Mouse (Mus musculus) splenic B cell, adult 2 months (primary cell): ENCODE measurements around the gene Fcgbp.
A peak's percentile ranks its signal among the peaks of the same experiment; 100 is the strongest.
"Not testable (repeated sequence)": the region's sequence is repeated elsewhere in the genome, so short reads cannot be mapped to it uniquely, and the experiment has no call there.

Experiments
- DNase-seq: peaks from one replicate; pipeline ENCODE4 v3.0.0-alpha.2; 2011; ENCODE audit warnings: low read depth, low spot score
- H3K27me3 ChIP-seq: 2 replicates; pipeline ENCODE4 v1.6.1; 2012; ENCODE audit warnings: mild to moderate bottlenecking, low read length, moderate library complexity, mixed read lengths; ENCODE audit not compliant: control insufficient read depth, poor library complexity, insufficient read depth, severe bottlenecking
- H3K36me3 ChIP-seq: 2 replicates; pipeline ENCODE4 v1.6.1; 2012; ENCODE audit warnings: mild to moderate bottlenecking, low read length, moderate library complexity, mixed read lengths; ENCODE audit not compliant: control insufficient read depth, poor library complexity, insufficient read depth, severe bottlenecking

Fcgbp gene

DNA sequence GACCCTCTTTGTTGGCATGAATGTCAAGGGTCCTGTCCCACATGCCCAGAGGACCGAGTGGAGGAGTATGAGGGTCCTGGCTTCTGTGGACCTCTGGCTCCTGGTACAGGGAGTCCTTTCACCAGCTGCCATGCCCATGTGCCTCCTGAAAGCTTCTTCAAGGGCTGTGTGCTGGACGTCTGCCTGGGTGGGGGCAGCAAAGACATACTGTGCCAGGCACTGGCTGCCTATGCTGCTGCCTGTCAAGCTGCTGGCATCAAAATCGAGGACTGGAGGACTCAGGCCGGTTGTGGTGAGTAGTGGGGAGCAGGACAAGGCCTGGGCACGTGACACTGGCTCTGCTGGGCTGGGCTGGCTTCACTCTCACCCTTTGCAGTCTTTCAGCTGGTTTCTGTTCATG, 31.9 kb downstream of the Fcgbp start:
- H3K27me3 ChIP-seq, DNase-seq: not testable (repeated sequence)

DNA sequence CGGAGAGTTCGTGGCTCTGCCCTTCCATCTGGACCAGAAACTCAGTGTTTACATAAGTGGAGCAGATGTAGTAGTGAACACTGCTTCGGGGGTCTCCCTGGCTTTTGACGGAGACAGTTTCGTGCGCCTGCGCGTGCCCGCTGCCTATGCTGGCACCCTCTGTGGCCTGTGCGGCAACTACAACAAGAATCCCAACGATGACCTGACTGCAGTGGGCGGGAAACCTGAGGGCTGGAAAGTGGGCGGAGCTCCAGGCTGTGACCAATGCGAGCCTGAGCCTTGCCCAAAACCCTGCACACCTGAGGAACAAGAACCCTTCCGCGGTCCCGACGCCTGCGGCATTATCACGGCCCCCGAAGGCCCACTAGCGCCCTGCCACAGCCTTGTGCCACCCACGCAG, 33.6 kb downstream of the Fcgbp start:
- H3K36me3 ChIP-seq, result no peaks in the 10 kb centered on the region
- DNase-seq, result no peak
- no peaks in the 10 kb centered on the region for H3K27me3 ChIP-seq

More for the DNA sequence above, 31.9 kb downstream of the Fcgbp start:
- H3K36me3 ChIP-seq, result not testable (repeated sequence)

DNA sequence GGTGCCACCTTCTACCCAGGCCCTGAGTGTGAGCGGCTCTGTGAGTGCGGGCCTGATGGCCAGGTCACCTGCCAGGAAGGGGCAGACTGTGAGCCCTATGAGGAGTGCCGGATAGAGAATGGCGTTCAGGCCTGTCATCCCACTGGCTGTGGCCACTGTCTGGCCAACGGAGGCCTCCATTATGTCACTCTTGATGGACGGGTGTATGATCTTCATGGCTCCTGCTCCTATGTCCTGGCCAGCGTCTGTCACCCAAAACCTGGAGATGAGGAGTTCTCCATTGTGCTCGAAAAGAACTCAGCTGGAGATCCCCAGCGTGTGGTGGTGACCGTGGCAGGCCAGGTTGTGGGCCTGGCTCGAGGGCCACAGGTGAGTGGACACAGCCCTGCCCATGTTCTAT, 35.2 kb downstream of the Fcgbp start:
- Histone ChIP-seq H3K27me3 (no peaks in the 10 kb centered on the region), H3K36me3 (no peaks in the 10 kb centered on the region)
- no peak for DNase-seq

GRCm38 (mm10) chr7:28114648-28115047, 43.6 kb downstream of the Fcgbp start:
- H3K36me3 ChIP-seq, result no peaks in the 10 kb centered on the region
- no peak for DNase-seq
- H3K27me3 ChIP-seq, result no peaks in the 10 kb centered on the region

DNA sequence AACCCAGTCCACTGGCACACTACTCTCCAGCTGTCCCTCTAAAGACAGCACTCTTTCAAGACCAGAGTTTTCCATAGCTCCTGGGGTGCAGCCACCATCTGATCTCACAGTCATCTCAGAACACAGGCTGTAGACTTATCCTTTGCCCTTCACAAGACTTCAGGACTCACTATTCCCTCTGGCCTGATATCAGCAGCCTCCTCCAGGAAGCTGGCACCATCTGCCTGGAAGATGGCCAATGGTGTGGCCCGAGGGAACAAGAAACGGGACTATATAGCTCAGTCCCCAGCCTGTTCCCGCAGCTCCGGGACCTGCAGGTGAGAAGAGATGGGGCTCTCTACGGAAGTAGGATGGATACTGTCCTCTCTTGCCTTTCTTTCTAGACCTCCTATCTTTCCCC, 58.1 kb downstream of the Fcgbp start, which contains the start of gene 9530053A07Rik:
Gene 9530053A07Rik (plus strand): TSS at position 301 of the 400 bp plus-strand sequence.
- Histone ChIP-seq H3K36me3 (no peaks in the 10 kb centered on the region), H3K27me3 (no peaks in the 10 kb centered on the region)
- DNase-seq, result no peak

- H3K27me3 ChIP-seq, result no peaks in the 10 kb centered on the region
- H3K36me3 ChIP-seq, result no peaks in the 10 kb centered on the region
- peak; percentile 26 for DNase-seq
These were observed 66.6 kb downstream of the Fcgbp start for GRCm38 (mm10) chr7:28137613-28138012.

DNA sequence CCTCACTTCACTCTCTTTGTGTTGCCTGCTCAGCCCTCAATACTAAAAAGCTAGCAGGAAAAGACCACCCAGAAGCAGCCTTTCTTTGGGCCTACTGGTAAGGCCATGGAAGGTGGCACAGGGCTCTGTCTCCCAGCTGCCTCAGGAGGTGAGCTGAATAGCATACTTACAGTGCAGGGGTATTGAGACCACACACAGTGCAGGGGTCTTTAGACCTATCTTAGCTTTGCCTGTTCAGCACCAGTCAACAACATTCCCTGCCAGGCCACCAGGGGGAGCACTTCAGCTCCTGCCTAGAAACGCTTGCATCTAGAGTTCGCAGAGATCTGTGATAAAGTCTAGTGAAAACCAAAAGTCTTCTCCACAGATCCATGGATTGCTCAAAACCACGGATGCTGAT, 77.2 kb downstream of the Fcgbp start:
- no peaks in the 10 kb centered on the region for H3K27me3 ChIP-seq
- no peaks in the 10 kb centered on the region for H3K36me3 ChIP-seq
- DNase-seq, result peak; percentile 77

DNA sequence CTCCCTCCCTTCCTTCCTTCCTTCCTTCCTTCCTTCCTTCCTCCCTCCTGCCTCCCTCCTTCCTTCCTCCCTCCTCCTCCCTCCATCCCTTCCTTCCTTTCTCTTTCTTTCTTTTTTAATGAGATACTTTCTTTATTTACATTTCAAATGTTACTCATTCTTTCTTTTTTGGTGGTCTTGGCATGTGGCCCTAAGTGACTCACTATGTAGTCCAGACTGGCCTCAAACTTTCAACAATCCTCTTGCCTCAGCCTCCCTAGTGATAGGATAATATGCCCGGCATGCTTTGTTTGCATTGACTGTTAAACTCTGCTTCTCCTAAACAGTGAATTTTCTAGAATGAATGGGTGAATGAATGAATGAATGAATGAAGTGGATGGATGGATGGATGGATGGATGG, 78.8 kb downstream of the Fcgbp start:
- no peaks in the 10 kb centered on the region for H3K36me3 ChIP-seq
- no peak for DNase-seq
- no peaks in the 10 kb centered on the region for H3K27me3 ChIP-seq

- DNase-seq, result peak; percentile 46
- H3K36me3 ChIP-seq, result no peaks in the 10 kb centered on the region
- no peaks in the 10 kb centered on the region for H3K27me3 ChIP-seq
These were observed 80.7 kb downstream of the Fcgbp start for GRCm38 (mm10) chr7:28151584-28152221.

DNA sequence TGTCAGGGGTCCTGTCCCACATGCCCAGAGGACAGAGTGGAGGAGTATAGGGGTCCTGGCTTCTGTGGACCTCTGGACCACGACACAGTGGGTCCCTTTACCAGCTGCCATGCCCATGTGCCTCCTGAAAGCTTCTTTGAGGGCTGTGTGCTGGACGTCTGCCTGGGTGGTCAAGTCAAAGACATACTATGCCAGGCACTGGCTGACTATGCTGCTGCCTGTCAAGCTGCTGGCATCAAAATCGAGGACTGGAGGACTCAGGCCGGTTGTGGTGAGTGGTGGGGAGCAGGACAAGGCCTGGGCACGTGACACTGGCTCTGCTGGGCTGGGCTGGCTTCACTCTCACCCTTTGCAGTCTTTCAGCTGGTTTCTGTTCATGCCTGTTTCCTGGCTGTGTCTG, 82.6 kb downstream of the Fcgbp start:
- DNase-seq, result not testable (repeated sequence)

GRCm38 (mm10) chr7:28159292-28159691, 88.3 kb downstream of the Fcgbp start:
- DNase-seq, result no peak
- Histone ChIP-seq H3K36me3 (no peaks in the 10 kb centered on the region), H3K27me3 (no peaks in the 10 kb centered on the region)

More for the DNA sequence above, 82.6 kb downstream of the Fcgbp start:
- H3K27me3 ChIP-seq, H3K36me3 ChIP-seq: not testable (repeated sequence)

DNA sequence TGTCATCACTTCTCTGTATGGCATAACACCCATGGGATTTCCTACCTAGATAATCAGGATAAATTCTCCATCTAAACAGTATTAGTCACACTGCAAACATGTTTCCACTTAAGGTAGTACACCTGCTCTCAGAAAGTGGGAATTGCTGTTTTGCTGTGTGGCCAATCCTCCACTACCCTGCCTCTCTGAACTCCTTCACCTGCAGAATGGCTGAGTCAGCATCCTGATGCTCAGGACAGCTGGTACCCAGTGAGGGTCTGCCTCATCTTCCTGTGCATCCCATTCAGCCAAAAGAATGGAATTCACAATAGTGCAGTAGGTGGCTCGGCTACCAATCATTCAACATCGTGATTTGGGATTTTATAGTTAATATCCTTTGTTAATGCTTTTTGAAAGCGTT, 88.9 kb downstream of the Fcgbp start:
- no peaks in the 10 kb centered on the region for H3K27me3 ChIP-seq
- no peaks in the 10 kb centered on the region for H3K36me3 ChIP-seq
- no peak for DNase-seq

GRCm38 (mm10) chr7:28161163-28161749, 90.2 kb downstream of the Fcgbp start:
- DNase-seq, result no peak
- H3K27me3 ChIP-seq, result no peaks in the 10 kb centered on the region
- no peaks in the 10 kb centered on the region for H3K36me3 ChIP-seq

- no peaks in the 10 kb centered on the region for H3K27me3 ChIP-seq
- no peaks in the 10 kb centered on the region for H3K36me3 ChIP-seq
- peak; percentile 40 for DNase-seq
These were observed 94.4 kb downstream of the Fcgbp start for GRCm38 (mm10) chr7:28165406-28165805.

DNA sequence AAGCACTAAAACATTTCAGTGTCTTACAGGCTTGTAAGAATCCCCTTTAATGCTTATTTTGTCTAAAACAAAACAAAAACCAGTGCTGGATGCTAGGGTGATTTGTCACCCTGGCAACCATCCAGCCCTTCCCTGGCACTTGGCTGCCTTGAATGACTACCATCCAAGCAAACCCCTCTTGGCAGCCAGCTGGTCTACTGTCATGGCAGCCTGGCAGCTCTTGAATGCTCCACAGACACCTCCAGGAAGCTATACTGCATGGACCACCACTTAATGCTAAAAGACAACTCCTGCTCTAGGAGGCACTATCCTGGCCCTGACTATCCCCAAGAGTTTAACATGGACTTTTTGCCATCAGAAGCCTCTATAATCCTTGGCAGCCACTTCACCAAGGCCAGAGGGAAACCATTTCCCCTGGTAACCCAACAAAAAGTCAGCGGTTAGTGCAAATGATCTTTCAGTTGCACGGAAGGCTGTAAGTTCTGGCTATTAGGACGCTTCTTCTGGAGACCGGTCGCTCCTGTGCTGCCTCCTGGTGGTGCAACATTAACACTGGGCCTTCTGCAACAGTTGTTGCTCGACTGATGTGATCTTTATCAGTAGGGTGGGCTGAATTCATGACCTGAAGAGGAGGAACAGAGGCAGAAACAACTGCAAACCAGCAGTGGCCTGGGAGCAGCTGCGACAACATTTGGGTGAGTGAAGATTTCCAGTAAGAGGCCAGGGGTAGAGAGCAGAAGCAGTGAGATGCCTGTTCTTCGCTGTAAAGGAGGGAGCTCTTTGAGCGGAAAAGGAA, 97.5 kb downstream of the Fcgbp start:
- no peaks in the 10 kb centered on the region for H3K27me3 ChIP-seq
- H3K36me3 ChIP-seq, result no peaks in the 10 kb centered on the region
- DNase-seq, result peak; percentile 85
